Mouse (Mus musculus): ENCODE results near the gene Map7.
A peak's percentile ranks its signal among the peaks of the same experiment; 100 is the strongest.

Map7 gene

GRCm38 (mm10) chr10:20153507-20153906 is 5.2 kb downstream of the Map7 start:
- peak; percentile 25 for DNase-seq

GRCm38 (mm10) chr10:20155401-20155800 is 7.1 kb downstream of the Map7 start:
- no peak for DNase-seq

GRCm38 (mm10) chr10:20157021-20157726 is 8.9 kb downstream of the Map7 start:
- no peak for DNase-seq

GRCm38 (mm10) chr10:20158756-20159155 is 10.5 kb downstream of the Map7 start:
- DNase-seq: no peak

GRCm38 (mm10) chr10:20159308-20159707 is 11.0 kb downstream of the Map7 start:
- DNase-seq: no peak

- DNase-seq: peak; percentile 24
Measured at GRCm38 (mm10) chr10:20160914-20161313, 12.6 kb downstream of the Map7 start.

GRCm38 (mm10) chr10:20164810-20165209 is 16.5 kb downstream of the Map7 start:
- no peak for DNase-seq

- DNase-seq: peak; percentile 46
Measured at GRCm38 (mm10) chr10:20166797-20167196, 18.5 kb downstream of the Map7 start.

GRCm38 (mm10) chr10:20167467-20167866 is 19.2 kb downstream of the Map7 start:
- DNase-seq: no peak

GRCm38 (mm10) chr10:20169182-20169674 is 21.0 kb downstream of the Map7 start:
- DNase-seq: no peak

GRCm38 (mm10) chr10:20169927-20170604 is 21.8 kb downstream of the Map7 start:
- no peak for DNase-seq

- DNase-seq: peak; percentile 96
Measured at GRCm38 (mm10) chr10:20170605-20171088, 22.4 kb downstream of the Map7 start.

- peak; percentile 61 for DNase-seq
Measured at GRCm38 (mm10) chr10:20171209-20171608, 22.9 kb downstream of the Map7 start.

- DNase-seq: peak; percentile 40
Measured at GRCm38 (mm10) chr10:20171756-20172155, 23.5 kb downstream of the Map7 start.

- DNase-seq: peak; percentile 47
Measured at GRCm38 (mm10) chr10:20173733-20174132, 25.5 kb downstream of the Map7 start.

GRCm38 (mm10) chr10:20176054-20176453 is 27.8 kb downstream of the Map7 start:
- DNase-seq: no peak

- DNase-seq: no peak
Measured at GRCm38 (mm10) chr10:20178807-20179605, 30.7 kb downstream of the Map7 start.

- DNase-seq: no peak
Measured at GRCm38 (mm10) chr10:20181198-20181597, 32.9 kb downstream of the Map7 start.

- DNase-seq: no peak
Measured at GRCm38 (mm10) chr10:20181680-20182399, 33.6 kb downstream of the Map7 start.

GRCm38 (mm10) chr10:20184326-20184725 is 36.1 kb downstream of the Map7 start:
- no peak for DNase-seq

- no peak for DNase-seq
Measured at GRCm38 (mm10) chr10:20185264-20185663, 37.0 kb downstream of the Map7 start.

- no peak for DNase-seq
Measured at GRCm38 (mm10) chr10:20185806-20186205, 37.5 kb downstream of the Map7 start.
